Mouse (Mus musculus): Measurements from ENCODE around the gene Gfpt2.

GRCm38 (mm10) chr11:49780161-49780817 is 13.7 kb upstream of the Gfpt2 start:
- no peak for TF ChIP-seq POLR2A (IDR thresholded peaks at IDR 0.05; ENCODE audit: borderline replicate concordance, extremely low read depth, insufficient read depth, insufficient read length, poor library complexity, severe bottlenecking)
- no peak for TF ChIP-seq CTCF (IDR thresholded peaks at IDR 0.05; ENCODE audit: borderline replicate concordance, extremely low read depth, insufficient read depth, insufficient read length)
